Mouse (Mus musculus) thymus, adult 2 months (tissue): ENCODE data around the gene Poc1a.

ENCODE experiments used
- CTCF ChIP-seq: fragments of 200-500 bp; IDR thresholded peaks from 2 replicates; pipeline ENCODE4 v1.5.1; 2012; ENCODE audit warnings: mild to moderate bottlenecking, control low read depth, low read length, moderate library complexity, borderline replicate concordance; ENCODE audit not compliant: control insufficient read depth, poor library complexity, insufficient read depth; ENCODE audit errors: extremely low read depth
- POLR2A ChIP-seq: fragments of 200-500 bp; IDR thresholded peaks from 2 replicates; pipeline ENCODE4 v1.6.1; 2012; ENCODE audit warnings: mild to moderate bottlenecking, low read length, control low read depth, moderate library complexity; ENCODE audit not compliant: control insufficient read depth, poor library complexity, insufficient read depth; ENCODE audit errors: extremely low read depth

- TF ChIP-seq CTCF (no peak), POLR2A (no peak)
Observed at GRCm38 (mm10) chr9:106328772-106329511, 48.1 kb downstream of the Poc1a start.
